Mouse (Mus musculus) G1E (cell line): ENCODE data around the gene Coro6. TPM values are rescaled to one million over a fixed set of nuclear protein-coding genes. Genes with fewer than 3 reads are reported as not detected.

Experiments
- ATAC-seq: 2 replicates; pipeline ENCODE4 v1.8.0; 2016; ENCODE audit warnings: mild to moderate bottlenecking; ENCODE audit not compliant: insufficient number of reproducible peaks, poor library complexity, low FRiP score, severe bottlenecking; ENCODE audit errors: extremely low read depth
- DNase-seq: peaks from one replicate; pipeline ENCODE4 v3.0.0; 2012; ENCODE audit warnings: low spot score
- H3K27me3 ChIP-seq: 2 replicates; pipeline ENCODE4 v1.6.1; 2012; ENCODE audit warnings: mild to moderate bottlenecking, low read length, inconsistent platforms; ENCODE audit not compliant: insufficient read depth
- H3K36me3 ChIP-seq: replicated peaks from 2 replicates; pipeline ENCODE3; 2012; ENCODE audit warnings: mild to moderate bottlenecking, inconsistent platforms
- H3K4me1 ChIP-seq: 2 replicates; pipeline ENCODE4 v1.6.1; 2012; ENCODE audit warnings: low read depth, low read length, inconsistent platforms, mixed read lengths; ENCODE audit not compliant: insufficient read depth
- H3K4me3 ChIP-seq: 2 replicates; pipeline ENCODE4 v1.5.1; 2012; ENCODE audit warnings: low read depth, mild to moderate bottlenecking, inconsistent platforms, low read length, moderate library complexity, mixed read lengths
- H3K9me3 ChIP-seq: replicated peaks from 2 replicates; pipeline ENCODE4 v1.6.1; 2012; ENCODE audit warnings: inconsistent platforms
- CTCF ChIP-seq: IDR thresholded peaks from 2 replicates; pipeline ENCODE4 v1.5.1; 2012; ENCODE audit warnings: low read depth, low read length, inconsistent platforms, mixed read lengths
- GATA1 ChIP-seq: IDR thresholded peaks from 2 replicates; pipeline ENCODE4 v1.6.1; 2012; ENCODE audit warnings: borderline replicate concordance, low read length, inconsistent platforms, mixed read lengths
- GATA2 ChIP-seq: IDR thresholded peaks from 2 replicates; pipeline ENCODE4 v1.6.1; 2012; ENCODE audit warnings: low read depth, low read length, inconsistent platforms, borderline replicate concordance
- POLR2AphosphoS5 ChIP-seq: IDR thresholded peaks from 2 replicates; pipeline ENCODE4 v1.6.1; 2012; ENCODE audit warnings: low read depth, low read length, inconsistent platforms; ENCODE audit not compliant: insufficient replicate concordance
- TAL1 ChIP-seq: conservative IDR thresholded peaks from 2 replicates; pipeline ENCODE4 v1.6.1; 2012; ENCODE audit warnings: low read depth, low read length, inconsistent platforms, mixed read lengths
- polyA plus RNA-seq: library from polyadenylated mRNA; stranded (reverse); fragments of >175 nt; gene quantifications from 2 replicates; pipeline ENCODE4 v1.2.3, GENCODE M21; 2012
- total RNA-seq, 2 experiments: library from RNA; stranded (forward) in 1 of 2; stranded (reverse) in 1 of 2; fragments of 200-1000 nt in 1 of 2; fragments of >200 nt in 1 of 2; fragmentation: Nextera tagmentation in 1 of 2; gene quantifications; 2 replicates each; pipeline ENCODE4 v1.2.3; 2014 to 2017

The Coro6 gene
- total and polyA plus RNA-seq, 3 experiments: 0.11 TPM; not detected in 2

DNA sequence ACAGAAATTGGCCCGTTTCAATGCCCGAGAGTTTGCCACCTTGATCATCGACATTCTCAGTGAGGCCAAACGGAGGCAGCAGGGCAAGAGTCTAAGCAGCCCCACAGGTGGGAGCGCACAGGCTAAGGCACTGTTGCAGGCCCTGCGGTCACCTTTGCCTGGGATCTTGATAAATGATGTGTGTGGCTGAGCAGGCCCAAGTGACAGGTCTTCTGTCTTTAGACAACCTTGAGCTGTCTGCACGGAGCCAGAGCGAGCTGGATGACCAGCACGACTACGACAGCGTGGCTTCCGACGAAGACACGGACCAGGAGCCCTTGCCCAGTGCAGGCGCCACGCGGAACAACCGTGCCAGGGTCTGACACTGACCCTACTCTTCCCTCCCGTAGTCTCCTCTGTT, 42.2 kb downstream of the Coro6 start:
- TF ChIP-seq GATA2: no peak
- no peak for TF ChIP-seq CTCF
- TF ChIP-seq GATA1: no peak
- TF ChIP-seq POLR2AphosphoS5: no peak
- no peak for TF ChIP-seq TAL1
- H3K36me3 ChIP-seq: peaks cover 95% of the 10 kb centered on the region
- no peaks in the 10 kb centered on the region for H3K27me3 ChIP-seq
- no peak overlapping the region for H3K4me3 ChIP-seq
- ATAC-seq (no peak), DNase-seq (no peak)
- H3K4me1 ChIP-seq: peaks cover 17% of the 10 kb centered on the region
- no peaks in the 10 kb centered on the region for H3K9me3 ChIP-seq

DNA sequence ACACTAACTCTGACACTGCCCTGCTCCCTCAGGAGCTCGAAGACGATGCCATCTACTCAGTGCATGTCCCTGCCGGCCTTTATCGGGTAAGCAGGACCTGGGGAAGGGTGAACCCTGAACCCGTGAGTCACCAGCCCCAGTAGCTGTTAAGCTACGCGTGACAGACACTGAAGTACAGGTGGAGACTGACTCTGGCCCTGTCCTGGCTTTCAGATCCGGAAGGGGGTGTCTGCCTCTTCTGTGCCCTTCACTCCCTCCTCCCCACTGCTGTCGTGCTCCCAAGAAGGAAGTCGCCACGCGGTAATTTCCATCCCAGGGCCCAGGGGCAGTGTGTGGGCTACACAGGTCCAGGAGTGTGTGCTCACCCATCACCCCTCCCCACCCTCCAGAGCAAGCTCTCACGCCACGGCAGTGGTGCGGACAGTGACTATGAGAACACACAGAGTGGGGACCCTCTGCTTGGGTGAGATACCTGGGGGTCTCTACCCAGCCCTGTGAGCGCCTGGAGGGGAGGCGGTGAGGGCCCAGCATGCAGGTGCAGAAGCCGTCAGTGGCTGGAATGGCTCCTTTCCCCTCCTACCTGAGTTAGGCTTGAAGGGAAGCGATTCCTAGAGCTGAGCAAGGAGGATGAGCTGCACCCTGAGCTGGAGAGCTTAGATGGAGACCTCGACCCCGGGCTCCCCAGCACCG, 43.2 kb downstream of the Coro6 start:
- Histone ChIP-seq H3K4me1 (peaks cover 14% of the 10 kb centered on the region), H3K36me3 (peaks cover 91% of the 10 kb centered on the region), H3K4me3 (no peak overlapping the region), H3K9me3 (no peaks in the 10 kb centered on the region), H3K27me3 (no peaks in the 10 kb centered on the region)
- DNase-seq: no peak
- no peak for TF ChIP-seq POLR2AphosphoS5
- TF ChIP-seq TAL1: no peak
- TF ChIP-seq GATA1: no peak
- no peak for TF ChIP-seq CTCF
- TF ChIP-seq GATA2: no peak
- ATAC-seq: no peak

DNA sequence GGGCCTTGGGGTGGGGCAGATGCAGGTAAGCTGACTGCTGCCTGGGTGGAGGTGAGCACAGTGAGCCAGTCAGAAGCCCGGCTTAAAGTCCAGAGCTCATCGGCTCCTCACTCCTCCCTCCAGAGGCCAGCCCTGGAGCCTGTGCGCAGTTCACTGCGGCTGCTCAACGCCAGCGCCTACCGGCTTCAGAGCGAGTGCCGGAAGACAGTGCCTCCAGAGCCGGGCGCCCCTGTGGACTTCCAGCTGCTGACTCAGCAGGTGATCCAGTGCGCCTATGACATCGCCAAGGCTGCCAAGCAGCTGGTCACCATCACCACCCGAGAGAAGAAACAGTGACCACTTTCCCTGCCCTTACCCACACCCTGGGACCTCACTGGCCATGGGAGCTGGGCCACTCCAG, 44.1 kb downstream of the Coro6 start:
- Histone ChIP-seq H3K27me3 (no peaks in the 10 kb centered on the region), H3K9me3 (no peaks in the 10 kb centered on the region), H3K4me1 (peaks cover 10% of the 10 kb centered on the region), H3K36me3 (peaks cover 85% of the 10 kb centered on the region), H3K4me3 (no peak overlapping the region)
- DNase-seq (no peak), ATAC-seq (no peak)
- TF ChIP-seq CTCF (no peak), TAL1 (no peak), POLR2AphosphoS5 (no peak), GATA1 (no peak), GATA2 (no peak)

DNA sequence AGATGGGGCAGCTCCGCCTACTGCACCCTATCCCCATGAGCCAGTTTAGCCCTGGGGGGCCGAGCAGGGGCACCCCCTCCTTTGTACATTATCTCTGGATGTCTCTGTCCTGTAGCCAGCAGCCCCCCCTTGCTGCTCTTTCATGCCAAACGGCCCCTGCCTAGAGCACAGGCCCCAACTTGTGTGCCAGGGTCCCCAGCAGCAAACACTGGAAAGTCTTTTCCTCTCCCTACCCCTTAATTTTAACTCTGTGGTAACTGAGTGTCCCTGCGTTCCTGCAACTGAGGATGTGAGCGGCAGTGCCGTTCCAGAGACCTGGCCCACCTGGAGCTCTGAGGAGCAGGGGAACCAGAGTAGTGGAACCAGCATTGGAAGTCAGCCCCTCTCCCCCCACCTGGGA, 44.7 kb downstream of the Coro6 start:
- Histone ChIP-seq H3K4me1 (peaks cover 13% of the 10 kb centered on the region), H3K4me3 (no peak overlapping the region), H3K36me3 (peaks cover 79% of the 10 kb centered on the region), H3K27me3 (no peaks in the 10 kb centered on the region), H3K9me3 (no peaks in the 10 kb centered on the region)
- ATAC-seq: no peak
- DNase-seq: no peak
- TF ChIP-seq GATA2: no peak
- TF ChIP-seq TAL1: no peak
- TF ChIP-seq CTCF: no peak
- no peak for TF ChIP-seq GATA1
- TF ChIP-seq POLR2AphosphoS5: no peak

DNA sequence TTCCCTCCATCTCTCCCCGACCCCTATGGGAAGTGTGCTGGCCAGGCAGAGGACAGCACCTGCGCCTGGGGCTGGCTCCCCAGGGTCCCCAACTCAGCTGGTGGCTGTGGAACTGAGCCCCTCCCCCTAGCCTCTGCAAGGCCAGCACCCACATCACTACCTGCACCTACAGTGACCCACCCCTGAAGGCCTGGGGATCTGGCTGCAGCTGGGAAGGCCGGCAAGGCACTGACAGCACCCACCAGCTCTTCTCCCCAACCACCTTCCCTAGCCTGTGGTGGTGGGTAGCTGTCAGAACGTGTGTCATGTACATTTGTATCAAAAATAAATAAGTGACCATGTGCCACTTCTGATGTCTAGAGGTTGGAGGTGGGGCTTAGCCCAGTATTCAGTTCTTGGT, 45.2 kb downstream of the Coro6 start:
- Histone ChIP-seq H3K4me1 (peaks cover 16% of the 10 kb centered on the region), H3K9me3 (no peaks in the 10 kb centered on the region), H3K4me3 (no peak overlapping the region), H3K36me3 (peaks cover 74% of the 10 kb centered on the region), H3K27me3 (no peaks in the 10 kb centered on the region)
- ATAC-seq (no peak), DNase-seq (no peak)
- TF ChIP-seq GATA1 (no peak), POLR2AphosphoS5 (no peak), GATA2 (no peak), CTCF (no peak), TAL1 (no peak)

DNA sequence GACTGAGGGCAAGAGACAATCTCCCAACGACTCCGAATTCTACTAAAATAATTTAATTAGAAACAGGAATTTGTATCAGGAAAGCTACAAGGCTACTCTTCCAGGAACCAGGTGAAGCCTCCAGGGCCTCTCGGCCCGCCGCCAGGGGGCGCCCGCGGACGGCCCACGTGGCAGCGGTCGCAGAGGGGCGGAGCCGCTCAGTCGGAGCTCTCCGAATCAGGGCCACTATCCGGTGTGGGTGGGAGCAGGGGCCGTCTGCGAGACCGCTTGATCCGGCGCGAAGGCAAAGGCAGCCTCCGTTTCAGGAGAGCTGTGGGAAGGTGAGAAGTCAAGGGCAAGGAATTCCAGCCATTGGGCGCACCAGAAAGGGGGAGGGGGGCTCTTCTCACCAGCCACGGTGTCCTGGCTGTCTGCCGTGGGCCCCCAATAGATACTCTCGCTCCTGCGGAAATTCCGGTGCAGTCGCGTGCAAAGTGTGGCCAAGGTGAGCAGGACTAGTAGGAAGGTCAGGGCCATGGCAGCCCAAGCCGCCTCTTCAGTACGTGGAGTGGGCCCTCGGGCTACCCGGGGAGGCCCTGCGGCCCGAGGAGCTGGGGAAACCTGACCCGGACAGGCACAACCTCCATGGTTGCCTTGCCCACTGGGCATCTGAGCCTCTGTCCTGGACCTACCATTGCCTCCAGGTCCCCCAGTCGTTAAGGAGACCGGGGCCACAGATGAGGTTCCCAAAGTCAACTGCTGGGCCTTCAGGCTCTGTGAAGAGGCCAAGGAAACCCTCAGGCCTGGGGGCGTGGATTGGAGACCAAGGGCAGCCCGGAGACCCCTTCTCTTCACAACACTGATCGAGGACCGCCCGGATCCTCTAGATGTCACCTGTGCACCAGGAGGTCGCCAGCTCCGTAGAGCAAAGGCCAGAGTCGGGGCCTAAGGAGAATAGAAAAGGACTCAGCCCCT, 46.1 kb downstream of the Coro6 start:
- Histone ChIP-seq H3K9me3 (no peaks in the 10 kb centered on the region), H3K4me1 (peaks cover 22% of the 10 kb centered on the region), H3K27me3 (no peaks in the 10 kb centered on the region), H3K36me3 (peaks cover 65% of the 10 kb centered on the region), H3K4me3 (peak overlapping the region; percentile 61; the same call in 1 of the 2 replicates)
- TF ChIP-seq POLR2AphosphoS5 (no peak), CTCF (peak; percentile 82), TAL1 (no peak)
- DNase-seq (peak; percentile 82), ATAC-seq (no peak)
